Mouse (Mus musculus) lung, postnatal 36 days (tissue): ENCODE data around the gene Mta2.
"Not testable (repeated sequence)": the region's sequence is repeated elsewhere in the genome, so short reads cannot be mapped to it uniquely, and the experiment has no call there.

Experiments used
- DNase-seq: peaks from one replicate; pipeline ENCODE4 v3.0.0; 2022; ENCODE audit warnings: mixed read lengths

The Mta2 gene

GRCm38 (mm10) chr19:8967893-8968292 is 26.2 kb downstream of the Mta2 start:
- DNase-seq, result no peak

GRCm38 (mm10) chr19:8972491-8972890 is 30.8 kb downstream of the Mta2 start:
- not testable (repeated sequence) for DNase-seq

- no peak for DNase-seq
Measured at GRCm38 (mm10) chr19:8974638-8975037, 33.0 kb downstream of the Mta2 start.

- no peak for DNase-seq
Measured at GRCm38 (mm10) chr19:8975491-8975890, 33.8 kb downstream of the Mta2 start.

GRCm38 (mm10) chr19:8976535-8976934 is 34.9 kb downstream of the Mta2 start:
- peak; percentile 73 for DNase-seq

GRCm38 (mm10) chr19:8980771-8981170 is 39.1 kb downstream of the Mta2 start:
- peak; percentile 64 for DNase-seq

- DNase-seq, result peak; percentile 47
Measured at GRCm38 (mm10) chr19:8981450-8982168, 39.9 kb downstream of the Mta2 start.

- peak; percentile 51 for DNase-seq
Measured at GRCm38 (mm10) chr19:8982303-8983149, 40.9 kb downstream of the Mta2 start.

GRCm38 (mm10) chr19:8983150-8983650 is 41.5 kb downstream of the Mta2 start:
- peak; percentile 80 for DNase-seq

GRCm38 (mm10) chr19:8984255-8984868 is 42.7 kb downstream of the Mta2 start:
- DNase-seq, result peak; percentile 94

GRCm38 (mm10) chr19:8985891-8986290 is 44.2 kb downstream of the Mta2 start:
- peak; percentile 50 for DNase-seq

- DNase-seq, result peak; percentile 54
Measured at GRCm38 (mm10) chr19:8987816-8988215, 46.1 kb downstream of the Mta2 start.

- no peak for DNase-seq
Measured at GRCm38 (mm10) chr19:8988346-8989065, 46.8 kb downstream of the Mta2 start.

GRCm38 (mm10) chr19:8989066-8989566 is 47.4 kb downstream of the Mta2 start, which contains the start of gene Ahnak:
Ahnak (plus strand) TSS chr19:8989284.
- DNase-seq, result peak; percentile 88

- peak; percentile 94 for DNase-seq
Measured at GRCm38 (mm10) chr19:8989567-8990431, 48.1 kb downstream of the Mta2 start.

GRCm38 (mm10) chr19:8990432-8991102 is 48.9 kb downstream of the Mta2 start:
- DNase-seq, result peak; percentile 70

- DNase-seq, result peak; percentile 49
Measured at GRCm38 (mm10) chr19:8991245-8991870, 49.7 kb downstream of the Mta2 start.

GRCm38 (mm10) chr19:8991871-8992735 is 50.4 kb downstream of the Mta2 start:
- peak; percentile 70 for DNase-seq
